Mouse (Mus musculus): Measurements from ENCODE around the gene Trim7.
"Not testable (repeated sequence)": the region's sequence is repeated elsewhere in the genome, so short reads cannot be mapped to it uniquely, and the experiment has no call there.

Trim7 gene

GRCm38 (mm10) chr11:48823536-48823972, 2.4 kb upstream of the Trim7 start:
- DNase-seq (ENCODE audit: low read depth, low spot score): no peak

- no peak for DNase-seq (ENCODE audit: low read depth, low spot score)
Observed at GRCm38 (mm10) chr11:48824311-48824830, 1.6 kb upstream of the Trim7 start.

GRCm38 (mm10) chr11:48826752-48827096, 784 bp downstream of the Trim7 start:
- no peak for DNase-seq (ENCODE audit: low read depth, low spot score)

- no peak for DNase-seq (ENCODE audit: low read depth, low spot score)
Observed at GRCm38 (mm10) chr11:48827926-48828325, 2.0 kb downstream of the Trim7 start.

- DNase-seq (ENCODE audit: low read depth, low spot score): no peak
Observed at GRCm38 (mm10) chr11:48830279-48830678, 4.3 kb downstream of the Trim7 start.

GRCm38 (mm10) chr11:48831273-48831672, 5.3 kb downstream of the Trim7 start:
- DNase-seq (ENCODE audit: low read depth, low spot score): no peak

- no peak for DNase-seq (ENCODE audit: low read depth, low spot score)
Observed at GRCm38 (mm10) chr11:48833078-48833730, 7.3 kb downstream of the Trim7 start.

GRCm38 (mm10) chr11:48833731-48834639, 8.0 kb downstream of the Trim7 start:
- no peak for DNase-seq (ENCODE audit: low read depth, low spot score)

- no peak for DNase-seq (ENCODE audit: low read depth, low spot score)
Observed at GRCm38 (mm10) chr11:48835923-48836322, 10.0 kb downstream of the Trim7 start.

- no peak for DNase-seq (ENCODE audit: low read depth, low spot score)
Observed at GRCm38 (mm10) chr11:48836990-48837309, 11.0 kb downstream of the Trim7 start.

- no peak for DNase-seq (ENCODE audit: low read depth, low spot score)
Observed at GRCm38 (mm10) chr11:48837310-48838180, 11.6 kb downstream of the Trim7 start.

GRCm38 (mm10) chr11:48838181-48838797, 12.3 kb downstream of the Trim7 start:
- no peak for DNase-seq (ENCODE audit: low read depth, low spot score)

- no peak for DNase-seq (ENCODE audit: low read depth, low spot score)
Observed at GRCm38 (mm10) chr11:48838879-48839680, 13.1 kb downstream of the Trim7 start.

GRCm38 (mm10) chr11:48840805-48841204, 14.9 kb downstream of the Trim7 start:
- no peak for DNase-seq (ENCODE audit: low read depth, low spot score)

- no peak for DNase-seq (ENCODE audit: low read depth, low spot score)
Observed at GRCm38 (mm10) chr11:48841213-48841612, 15.3 kb downstream of the Trim7 start.

GRCm38 (mm10) chr11:48842378-48842792, 16.4 kb downstream of the Trim7 start:
- no peak for DNase-seq (ENCODE audit: low read depth, low spot score)

- DNase-seq (ENCODE audit: low read depth, low spot score): no peak
Observed at GRCm38 (mm10) chr11:48843202-48843601, 17.3 kb downstream of the Trim7 start.

GRCm38 (mm10) chr11:48844309-48844708, 18.4 kb downstream of the Trim7 start:
- no peak for DNase-seq (ENCODE audit: low read depth, low spot score)

- no peak for DNase-seq (ENCODE audit: low read depth, low spot score)
Observed at GRCm38 (mm10) chr11:48845244-48845815, 19.4 kb downstream of the Trim7 start.

GRCm38 (mm10) chr11:48846362-48846761, 20.4 kb downstream of the Trim7 start:
- not testable (repeated sequence) for DNase-seq (ENCODE audit: low read depth, low spot score)

All from WW6 (cell line).